Comparison of ENCODE assay signal across 17 mouse cellular contexts in genomic region chr9:30834908-30835307, GRCm38 (mm10).
DNase-seq lines count a peak whose midpoint lies in the region; ATAC-seq lines count a peak whose summit lies in the region.
"Had no signal": no experiment of that assay in that cellular context is flagged by ENCODE, and none has a peak within 500 bp of the region (broad histone marks: within the 10 kb centered on the region; RNA-seq: fewer than 3 reads in every experiment).

No protein-coding gene starts in this region.

- H3K9me3 ChIP-seq in lung, embryonic 16.5 days (ENCODE audit: control insufficient read depth, low read length), result no peaks in the 10 kb centered on the region
- no peaks in the 10 kb centered on the region for H3K9me3 ChIP-seq in limb, embryonic 11.5 days (ENCODE audit: control insufficient read depth, low read length)
- H3K9me3 ChIP-seq: forebrain, embryonic 15.5 days; heart, embryonic 15.5 days; midbrain, embryonic 12.5 days had no signal

- 0 out of 2 replicates have a peak overlapping the region, but pooled peaks have one; percentile 5 for H3K27ac ChIP-seq in lung, embryonic 16.5 days (ENCODE audit: low read length)
- H3K27ac ChIP-seq in limb, embryonic 11.5 days (replicated peaks; ENCODE audit: low read depth, low read length), result peak overlapping the region; percentile 87
- H3K27ac ChIP-seq: forebrain, embryonic 15.5 days; heart, embryonic 15.5 days; kidney, postnatal 0 days; midbrain, embryonic 12.5 days had no signal

- no peak overlapping the region for H3K4me2 ChIP-seq in lung, embryonic 16.5 days (ENCODE audit: low read depth, low read length)
- H3K4me2 ChIP-seq in limb, embryonic 11.5 days (ENCODE audit: low read depth, severe bottlenecking), result no peak overlapping the region
- H3K4me2 ChIP-seq: forebrain, embryonic 15.5 days; heart, embryonic 15.5 days; midbrain, embryonic 12.5 days had no signal

- peaks cover 10% of the 10 kb centered on the region; the same call in 1 of the 2 replicates for H3K4me1 ChIP-seq in lung, embryonic 16.5 days (replicated peaks; ENCODE audit: control insufficient read depth, insufficient read depth, low read length)
- peaks cover 3% of the 10 kb centered on the region; the same call in 1 of the 2 replicates for H3K4me1 ChIP-seq in limb, embryonic 11.5 days (ENCODE audit: control insufficient read depth, insufficient read depth, low read length)
- H3K4me1 ChIP-seq: forebrain, embryonic 15.5 days; midbrain, embryonic 12.5 days had no signal

- no peak overlapping the region for H3K9ac ChIP-seq in lung, embryonic 16.5 days (ENCODE audit: low read length)
- H3K9ac ChIP-seq in limb, embryonic 11.5 days (ENCODE audit: low read length), result no peak overlapping the region
- H3K9ac ChIP-seq: forebrain, embryonic 15.5 days; heart, embryonic 15.5 days; midbrain, embryonic 12.5 days had no signal

- H3K4me3 ChIP-seq in lung, embryonic 16.5 days (ENCODE audit: low read length), result no peak overlapping the region
- no peak overlapping the region for H3K4me3 ChIP-seq in limb, embryonic 11.5 days (ENCODE audit: low read depth, low read length)
- H3K4me3 ChIP-seq: forebrain, embryonic 15.5 days; heart, embryonic 15.5 days; midbrain, embryonic 12.5 days had no signal

- no peak for ATAC-seq in lung, embryonic 16.5 days (ENCODE audit: low read depth)
- ATAC-seq in limb, embryonic 11.5 days (ENCODE audit: insufficient number of reproducible peaks, low FRiP score, low TSS enrichment, low read depth), result peak; percentile 40; the same call in 1 of the 2 replicates
- ATAC-seq: forebrain, embryonic 15.5 days; intestine, postnatal 0 days had no signal

- peak; percentile 35 for DNase-seq in embryo, embryonic 11 days
- no peak for DNase-seq in embryo, embryonic 10.5 days (ENCODE audit: low spot score)
- DNase-seq in lung, postnatal 25 days (ENCODE audit: low spot score), result no peak
- no peak for DNase-seq in limb, embryonic 11.5 days (ENCODE audit: low spot score)
- DNase-seq in retina, postnatal 1 day, result peak; percentile 97
- DNase-seq in natural killer cell, adult 2 months (ENCODE audit: low spot score in 2 of 2), result no peak
- DNase-seq in c-Kit-positive CD71-positive TER-119-positive erythroid progenitor cells, embryonic 14.5 days (ENCODE audit: low spot score), result no peak
- DNase-seq: cerebellum, adult 11 months; layer of hippocampus, postnatal 36 days; lung, postnatal 4 days; thymus, adult 2 months had no signal

- H3K36me3 ChIP-seq in lung, embryonic 16.5 days (ENCODE audit: control insufficient read depth, insufficient read depth, low read length), result no peaks in the 10 kb centered on the region
- no peaks in the 10 kb centered on the region for H3K36me3 ChIP-seq in limb, embryonic 11.5 days (ENCODE audit: control insufficient read depth, insufficient read depth, low read length)
- H3K36me3 ChIP-seq: forebrain, embryonic 15.5 days; heart, embryonic 15.5 days; midbrain, embryonic 12.5 days had no signal

- peaks cover 9% of the 10 kb centered on the region; the same call in 1 of the 2 replicates for H3K27me3 ChIP-seq in lung, embryonic 16.5 days (ENCODE audit: control insufficient read depth, insufficient read depth, low read depth, low read length)
- H3K27me3 ChIP-seq in limb, embryonic 11.5 days (ENCODE audit: control insufficient read depth, insufficient read depth, low read length), result no peaks in the 10 kb centered on the region
- H3K27me3 ChIP-seq: forebrain, embryonic 15.5 days; heart, embryonic 15.5 days; midbrain, embryonic 12.5 days had no signal

- 32% methylated on average over 4 of the region's 4 CpGs for WGBS in lung, embryonic 16.5 days
- WGBS in limb, embryonic 11.5 days, result 44% methylated on average over 4 of the region's 4 CpGs

Comparison
In these comparisons a context has a peak if more than half of its experiments do, and no peak if none do; other contexts are left out.
1. DNase-seq: peak in embryo, embryonic 11 days (single experiment) and retina, postnatal 1 day (single experiment); none in embryo, embryonic 10.5 days (single experiment), lung, postnatal 25 days (single experiment), limb, embryonic 11.5 days (single experiment), natural killer cell, adult 2 months (0 of 2) and c-Kit-positive CD71-positive TER-119-positive erythroid progenitor cells, embryonic 14.5 days (single experiment).